Mouse (Mus musculus): ENCODE results near the gene Antxr2. TPM values are rescaled to one million over a fixed set of nuclear protein-coding genes. Genes with fewer than 3 reads are reported as not detected.

Antxr2 gene
- polyA plus RNA-seq, 1 experiment = 2.4 TPM

- TF ChIP-seq POLR2A (IDR thresholded peaks at IDR 0.05; ENCODE audit: low read depth, low read length) (no peak), CTCF (conservative IDR thresholded peaks at IDR 0.05; ENCODE audit: insufficient read depth, insufficient read length, low read depth, low read length) (no peak)
- H3K4me1 ChIP-seq (ENCODE audit: control insufficient read depth, insufficient read depth, low read length) = no peaks in the 10 kb centered on the region
- H3K27me3 ChIP-seq (replicated peaks; ENCODE audit: control insufficient read depth, insufficient read depth, low read length) = no peaks in the 10 kb centered on the region
- DNase-seq = no peak
- no peak overlapping the region for H3K4me3 ChIP-seq (ENCODE audit: insufficient read depth, low read depth, low read length)
- H3K27ac ChIP-seq (ENCODE audit: insufficient read depth, low read depth, low read length) = no peak overlapping the region
- no peaks in the 10 kb centered on the region for H3K36me3 ChIP-seq (ENCODE audit: control insufficient read depth, insufficient read depth, low read length)
Observed at GRCm38 (mm10) chr5:97966101-97966500, 64.7 kb downstream of the Antxr2 start.

GRCm38 (mm10) chr5:97964444-97964843 is 66.4 kb downstream of the Antxr2 start:
- WGBS = 75% methylated on average over 2 of the region's 2 CpGs
- Histone ChIP-seq H3K36me3 (ENCODE audit: control insufficient read depth, insufficient read depth, low read length) (no peaks in the 10 kb centered on the region), H3K4me1 (ENCODE audit: control insufficient read depth, insufficient read depth, low read length) (no peaks in the 10 kb centered on the region), H3K27ac (ENCODE audit: insufficient read depth, low read depth, low read length) (no peak overlapping the region), H3K27me3 (replicated peaks; ENCODE audit: control insufficient read depth, insufficient read depth, low read length) (no peaks in the 10 kb centered on the region), H3K4me3 (ENCODE audit: insufficient read depth, low read depth, low read length) (no peak overlapping the region)
- DNase-seq = no peak
- no peak for TF ChIP-seq CTCF (conservative IDR thresholded peaks at IDR 0.05; ENCODE audit: insufficient read depth, insufficient read length, low read depth, low read length)
- TF ChIP-seq POLR2A (IDR thresholded peaks at IDR 0.05; ENCODE audit: low read depth, low read length) = no peak

GRCm38 (mm10) chr5:97962512-97962911 is 68.3 kb downstream of the Antxr2 start:
- H3K27ac ChIP-seq (ENCODE audit: insufficient read depth, low read depth, low read length) = no peak overlapping the region
- H3K4me3 ChIP-seq (ENCODE audit: insufficient read depth, low read depth, low read length) = no peak overlapping the region
- no peaks in the 10 kb centered on the region for H3K36me3 ChIP-seq (ENCODE audit: control insufficient read depth, insufficient read depth, low read length)
- no peaks in the 10 kb centered on the region for H3K27me3 ChIP-seq (replicated peaks; ENCODE audit: control insufficient read depth, insufficient read depth, low read length)
- 76% methylated on average over 3 of the region's 3 CpGs for WGBS
- TF ChIP-seq POLR2A (IDR thresholded peaks at IDR 0.05; ENCODE audit: low read depth, low read length) (no peak), CTCF (conservative IDR thresholded peaks at IDR 0.05; ENCODE audit: insufficient read depth, insufficient read length, low read depth, low read length) (no peak)
- H3K4me1 ChIP-seq (ENCODE audit: control insufficient read depth, insufficient read depth, low read length) = no peaks in the 10 kb centered on the region
- DNase-seq = no peak

- TF ChIP-seq POLR2A (IDR thresholded peaks at IDR 0.05; ENCODE audit: low read depth, low read length) (no peak), CTCF (conservative IDR thresholded peaks at IDR 0.05; ENCODE audit: insufficient read depth, insufficient read length, low read depth, low read length) (no peak)
- Histone ChIP-seq H3K4me1 (ENCODE audit: control insufficient read depth, insufficient read depth, low read length) (no peaks in the 10 kb centered on the region), H3K4me3 (ENCODE audit: insufficient read depth, low read depth, low read length) (no peak overlapping the region), H3K36me3 (ENCODE audit: control insufficient read depth, insufficient read depth, low read length) (no peaks in the 10 kb centered on the region), H3K27ac (ENCODE audit: insufficient read depth, low read depth, low read length) (no peak overlapping the region), H3K27me3 (replicated peaks; ENCODE audit: control insufficient read depth, insufficient read depth, low read length) (no peaks in the 10 kb centered on the region)
- WGBS = 91% methylated on average over 7 of the region's 7 CpGs
- no peak for DNase-seq
Observed at GRCm38 (mm10) chr5:97961786-97962185, 69.1 kb downstream of the Antxr2 start.

GRCm38 (mm10) chr5:97959651-97960050 is 71.2 kb downstream of the Antxr2 start:
- 75% methylated on average over 2 of the region's 2 CpGs for WGBS
- TF ChIP-seq POLR2A (IDR thresholded peaks at IDR 0.05; ENCODE audit: low read depth, low read length) (no peak), CTCF (conservative IDR thresholded peaks at IDR 0.05; ENCODE audit: insufficient read depth, insufficient read length, low read depth, low read length) (no peak)
- Histone ChIP-seq H3K27ac (ENCODE audit: insufficient read depth, low read depth, low read length) (no peak overlapping the region), H3K36me3 (ENCODE audit: control insufficient read depth, insufficient read depth, low read length) (no peaks in the 10 kb centered on the region), H3K4me1 (ENCODE audit: control insufficient read depth, insufficient read depth, low read length) (no peaks in the 10 kb centered on the region), H3K4me3 (ENCODE audit: insufficient read depth, low read depth, low read length) (no peak overlapping the region), H3K27me3 (replicated peaks; ENCODE audit: control insufficient read depth, insufficient read depth, low read length) (no peaks in the 10 kb centered on the region)
- DNase-seq = no peak

- no peak for TF ChIP-seq CTCF (conservative IDR thresholded peaks at IDR 0.05; ENCODE audit: insufficient read depth, insufficient read length, low read depth, low read length)
- no peak for TF ChIP-seq POLR2A (IDR thresholded peaks at IDR 0.05; ENCODE audit: low read depth, low read length)
- no peaks in the 10 kb centered on the region for H3K4me1 ChIP-seq (ENCODE audit: control insufficient read depth, insufficient read depth, low read length)
- DNase-seq = no peak
- H3K4me3 ChIP-seq (ENCODE audit: insufficient read depth, low read depth, low read length) = no peak overlapping the region
- WGBS = 81% methylated on average over 3 of the region's 3 CpGs
- H3K27ac ChIP-seq (ENCODE audit: insufficient read depth, low read depth, low read length) = no peak overlapping the region
- H3K36me3 ChIP-seq (ENCODE audit: control insufficient read depth, insufficient read depth, low read length) = no peaks in the 10 kb centered on the region
- H3K27me3 ChIP-seq (replicated peaks; ENCODE audit: control insufficient read depth, insufficient read depth, low read length) = no peaks in the 10 kb centered on the region
Observed at GRCm38 (mm10) chr5:97959010-97959409, 71.8 kb downstream of the Antxr2 start.

GRCm38 (mm10) chr5:97957501-97957900 is 73.3 kb downstream of the Antxr2 start:
- WGBS = 81% methylated on average over 5 of the region's 5 CpGs

More at GRCm38 (mm10) chr5:97957501-97957900, 73.3 kb downstream of the Antxr2 start:
- Histone ChIP-seq H3K27ac (ENCODE audit: insufficient read depth, low read depth, low read length) (no peak overlapping the region), H3K27me3 (replicated peaks; ENCODE audit: control insufficient read depth, insufficient read depth, low read length) (no peaks in the 10 kb centered on the region), H3K4me3 (ENCODE audit: insufficient read depth, low read depth, low read length) (no peak overlapping the region), H3K36me3 (ENCODE audit: control insufficient read depth, insufficient read depth, low read length) (no peaks in the 10 kb centered on the region), H3K4me1 (ENCODE audit: control insufficient read depth, insufficient read depth, low read length) (no peaks in the 10 kb centered on the region)
- DNase-seq = no peak
- TF ChIP-seq CTCF (conservative IDR thresholded peaks at IDR 0.05; ENCODE audit: insufficient read depth, insufficient read length, low read depth, low read length) (no peak), POLR2A (IDR thresholded peaks at IDR 0.05; ENCODE audit: low read depth, low read length) (no peak)

Data from kidney, adult 2 months (tissue).